Mouse (Mus musculus) kidney, adult 10 weeks (tissue): Measurements from ENCODE around the gene Tmprss13. TPM values are rescaled to one million over a fixed set of nuclear protein-coding genes. Genes with fewer than 3 reads are reported as not detected.

ENCODE experiments used
- polyA plus RNA-seq: library from polyadenylated mRNA; stranded (reverse); fragments of 350-450 nt; fragmentation: Illumina TruSeq; extraction: RNeasy Lipid Tissue Mini Kit (QIAGEN cat#74804); gene quantifications from one replicate; pipeline ENCODE4 v1.2.3, GENCODE M21; 2014; ENCODE audit warnings: low read depth, low replicate concordance

The Tmprss13 gene
- 0.16 TPM for polyA plus RNA-seq

DNA sequence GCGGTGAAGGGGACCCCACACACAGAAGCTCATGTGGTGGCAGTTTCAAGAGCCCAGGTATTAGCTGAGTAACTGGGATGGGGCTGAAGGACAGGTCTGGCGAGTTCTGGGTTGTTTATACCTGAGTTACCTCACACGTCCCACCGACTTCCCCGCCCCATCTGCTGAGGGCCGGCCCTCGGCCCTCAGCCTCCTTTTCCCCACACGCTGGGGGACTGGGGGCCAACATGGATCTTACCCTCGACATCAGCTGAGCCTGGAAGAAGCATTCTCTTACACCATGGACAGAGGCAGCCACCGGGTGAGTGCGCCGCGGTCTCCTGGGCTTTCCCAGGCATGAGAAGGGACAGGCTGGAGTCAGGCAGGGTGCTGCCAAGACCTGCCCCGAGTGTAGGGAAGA lies at the start of gene Tmprss13:
Gene Tmprss13 (plus strand): TSS at position 246 of the 400 bp plus-strand sequence.

DNA sequence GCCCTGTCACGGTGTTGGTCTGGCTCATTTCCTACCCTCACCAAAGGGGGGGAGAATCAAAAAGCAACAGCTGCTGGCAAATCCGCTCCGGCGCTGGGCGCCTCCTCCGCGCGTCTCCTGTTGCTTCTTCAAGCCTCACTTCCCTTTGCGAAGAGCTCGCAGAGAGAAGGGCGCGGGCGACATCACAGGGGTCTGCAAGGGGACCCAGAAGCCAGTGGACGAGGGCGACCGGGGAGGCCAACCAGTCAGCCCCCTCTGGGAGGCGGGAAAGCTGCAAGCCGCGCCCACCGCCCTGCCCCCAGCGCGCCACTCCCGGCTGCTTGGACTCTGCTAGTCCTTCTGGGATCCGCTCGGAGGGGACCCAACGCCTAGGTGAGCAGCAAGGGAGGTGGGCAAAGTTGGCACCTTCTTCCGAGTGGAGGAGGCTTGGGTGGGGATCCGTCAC lies 51.2 kb downstream of the Tmprss13 start, which contains the start of gene Fxyd6:
Gene Fxyd6 (plus strand): TSS at position 69 of the 445 bp plus-strand sequence.

Other genes starting within 250 kb of the Tmprss13 start
- gene Jaml, start 239.9 kb upstream of the Tmprss13 start, polyA plus RNA-seq = 0.85 TPM
- 0.32 TPM for gene Scn2b, start 201.3 kb upstream of the Tmprss13 start, polyA plus RNA-seq
- 12.0 TPM for gene Scn4b, start 180.7 kb upstream of the Tmprss13 start, polyA plus RNA-seq
- gene BC049352, start 137.1 kb upstream of the Tmprss13 start, polyA plus RNA-seq = 1.1 TPM
- gene Tmprss4, start 115.0 kb upstream of the Tmprss13 start, polyA plus RNA-seq = not detected
- 0.28 TPM for gene Il10ra, start 50.0 kb upstream of the Tmprss13 start, polyA plus RNA-seq
- gene Fxyd6, start 51.1 kb downstream of the Tmprss13 start, polyA plus RNA-seq = 0.65 TPM
- gene Fxyd2, start 80.6 kb downstream of the Tmprss13 start, polyA plus RNA-seq = 368 TPM
- not detected for gene Dscaml1, start 107.5 kb downstream of the Tmprss13 start, polyA plus RNA-seq